In genomic region chr11:98863028-98863750, GRCm38 (mm10) we compare ENCODE assay signal across 8 mouse cellular contexts. TPM values are rescaled to one million over a fixed set of nuclear protein-coding genes. Genes with fewer than 3 reads are reported as not detected.
DNase-seq lines count a peak whose midpoint lies in the region; ATAC-seq and TF ChIP-seq lines count a peak whose summit lies in the region.

Gene Wipf2, plus strand, starts transcription at chr11:98863638.

- H3K27ac ChIP-seq in heart, embryonic 12.5 days (ENCODE audit: poor library complexity, severe bottlenecking): peak within 1 kb of the TSS; percentile 94
- peak within 1 kb of the TSS; percentile 89 for H3K27ac ChIP-seq in kidney, postnatal 0 days
- H3K27ac ChIP-seq in liver, embryonic 11.5 days (ENCODE audit: low read depth, low read length): peak within 1 kb of the TSS; percentile 87
- H3K27ac ChIP-seq in stomach, embryonic 14.5 days (ENCODE audit: low read length): peak within 1 kb of the TSS; percentile 87

- peak; percentile 94 for ATAC-seq in erythroblast, adult 5-6 weeks (replicated peaks; ENCODE audit: low FRiP score, poor library complexity, severe bottlenecking)
- ATAC-seq in heart, embryonic 12.5 days (ENCODE audit: insufficient number of reproducible peaks, low FRiP score): peak; percentile 92
- peak; percentile 90 for ATAC-seq in kidney, postnatal 0 days (replicated peaks; ENCODE audit: low FRiP score, low read depth)
- peak; percentile 87 for ATAC-seq in liver, embryonic 11.5 days (replicated peaks; ENCODE audit: low FRiP score)
- ATAC-seq in stomach, embryonic 14.5 days (ENCODE audit: insufficient number of reproducible peaks, insufficient read depth, low FRiP score, low read depth): peak; percentile 91

- peaks cover 19% of the 10 kb centered on the region for H3K4me1 ChIP-seq in heart, embryonic 12.5 days (replicated peaks)
- 0 out of 2 replicates have a peak, but pooled peaks cover 6% of the 10 kb centered on the region for H3K4me1 ChIP-seq in kidney, postnatal 0 days (replicated peaks; ENCODE audit: insufficient read depth, low read length)
- H3K4me1 ChIP-seq in liver, embryonic 11.5 days (replicated peaks; ENCODE audit: control insufficient read depth, insufficient read depth, low read length): peaks cover 10% of the 10 kb centered on the region
- 0 out of 2 replicates have a peak, but pooled peaks cover 7% of the 10 kb centered on the region for H3K4me1 ChIP-seq in stomach, embryonic 14.5 days (ENCODE audit: control insufficient read depth, insufficient read depth, low read length)

- peak within 1 kb of the TSS; percentile 93 for H3K4me2 ChIP-seq in heart, embryonic 12.5 days
- peak within 1 kb of the TSS; percentile 75 for H3K4me2 ChIP-seq in kidney, postnatal 0 days (ENCODE audit: low read length)
- peak within 1 kb of the TSS; percentile 92 for H3K4me2 ChIP-seq in liver, embryonic 11.5 days
- H3K4me2 ChIP-seq in stomach, embryonic 14.5 days (replicated peaks; ENCODE audit: low read depth, low read length): peak within 1 kb of the TSS; percentile 75

- H3K9me3 ChIP-seq in heart, embryonic 12.5 days (replicated peaks): no peaks in the 10 kb centered on the region
- no peaks in the 10 kb centered on the region for H3K9me3 ChIP-seq in kidney, postnatal 0 days (replicated peaks; ENCODE audit: low read length)
- H3K9me3 ChIP-seq in liver, embryonic 11.5 days (ENCODE audit: control insufficient read depth, low read length): no peaks in the 10 kb centered on the region
- no peaks in the 10 kb centered on the region for H3K9me3 ChIP-seq in stomach, embryonic 14.5 days (ENCODE audit: control insufficient read depth, low read depth, low read length)

- peaks cover 18% of the 10 kb centered on the region for H3K36me3 ChIP-seq in heart, embryonic 12.5 days
- peaks cover 11% of the 10 kb centered on the region; the same call in 1 of the 2 replicates for H3K36me3 ChIP-seq in kidney, postnatal 0 days (ENCODE audit: insufficient read depth, low read length)
- peaks cover 11% of the 10 kb centered on the region; the same call in 1 of the 2 replicates for H3K36me3 ChIP-seq in liver, embryonic 11.5 days (ENCODE audit: control insufficient read depth, insufficient read depth, low read length)
- peaks cover 9% of the 10 kb centered on the region; the same call in 1 of the 2 replicates for H3K36me3 ChIP-seq in stomach, embryonic 14.5 days (ENCODE audit: control insufficient read depth, insufficient read depth, low read length)

- H3K27me3 ChIP-seq in heart, embryonic 12.5 days (replicated peaks): no peaks in the 10 kb centered on the region
- H3K27me3 ChIP-seq in kidney, postnatal 0 days (ENCODE audit: insufficient read depth, low read length): no peaks in the 10 kb centered on the region
- H3K27me3 ChIP-seq in liver, embryonic 11.5 days (replicated peaks; ENCODE audit: control insufficient read depth, insufficient read depth, low read length): no peaks in the 10 kb centered on the region
- no peaks in the 10 kb centered on the region for H3K27me3 ChIP-seq in stomach, embryonic 14.5 days (ENCODE audit: control insufficient read depth, insufficient read depth, low read length)

- H3K4me3 ChIP-seq in heart, embryonic 12.5 days: peak within 1 kb of the TSS; percentile 93
- peak within 1 kb of the TSS; percentile 60 for H3K4me3 ChIP-seq in kidney, postnatal 0 days (replicated peaks; ENCODE audit: low read depth, low read length)
- peak within 1 kb of the TSS; percentile 84 for H3K4me3 ChIP-seq in liver, embryonic 11.5 days (ENCODE audit: low read depth, low read length)
- peak within 1 kb of the TSS; percentile 65 for H3K4me3 ChIP-seq in stomach, embryonic 14.5 days (ENCODE audit: low read depth, low read length)

- TF ChIP-seq CTCF in kidney, postnatal 0 days (IDR thresholded peaks at IDR 0.05; ENCODE audit: low read depth): peak; percentile 80

- 6% methylated on average over 41 of the region's 41 CpGs for WGBS in heart, embryonic 12.5 days
- 6% methylated on average over 39 of the region's 41 CpGs for WGBS in kidney, postnatal 0 days
- WGBS in liver, embryonic 11.5 days: 8% methylated on average over 39 of the region's 41 CpGs
- WGBS in stomach, embryonic 14.5 days: 6% methylated on average over 41 of the region's 41 CpGs

- H3K9ac ChIP-seq in heart, embryonic 12.5 days: peak within 1 kb of the TSS; percentile 87
- peak within 1 kb of the TSS; percentile 69 for H3K9ac ChIP-seq in kidney, postnatal 0 days (ENCODE audit: low read depth, low read length)
- peak within 1 kb of the TSS; percentile 85 for H3K9ac ChIP-seq in liver, embryonic 11.5 days (ENCODE audit: low read depth, low read length)
- peak within 1 kb of the TSS; percentile 42 for H3K9ac ChIP-seq in stomach, embryonic 14.5 days (replicated peaks; ENCODE audit: low read depth, low read length)

- peak; percentile 96 to 97 for DNase-seq in B cell, adult 2 months
- DNase-seq in brain, adult 2 months (ENCODE audit: low read depth, low spot score): peak; percentile 98
- DNase-seq in kidney, postnatal 0 days (ENCODE audit: low spot score): peak; percentile 98
- DNase-seq in liver, embryonic 11.5 days (ENCODE audit: low spot score): peak; percentile 91
- peak; percentile 98 for DNase-seq in naive thymus-derived CD4-positive, alpha-beta T cell, adult 2 months (ENCODE audit: low read depth)

RNA-seq across cellular contexts. Expression of gene Wipf2, which starts in this region (rescaled TPM):
- 9.4 and 21.7 TPM in 2 replicates for total RNA-seq in erythroblast, adult 5-6 weeks (2015; ENCODE audit: low replicate concordance)
- 6.4 and 8.2 TPM in 2 replicates for total RNA-seq in erythroblast, adult 5-6 weeks (2017; ENCODE audit: low replicate concordance)
- polyA plus RNA-seq in heart, embryonic 12.5 days (2016; fragmentation: Nextera tagmentation; extraction: Ambion mirVana): 3.0 and 3.3 TPM in 2 replicates
- 3.4 and 3.5 TPM in 2 replicates for polyA plus RNA-seq in kidney, postnatal 0 days (2015; fragmentation: Nextera tagmentation; extraction: Ambion mirVana)
- polyA plus RNA-seq in liver, embryonic 11.5 days (2014; fragmentation: Nextera tagmentation; extraction: Ambion mirVana): 3.8 and 4.7 TPM in 2 replicates
- polyA plus RNA-seq in stomach, embryonic 14.5 days (2014; fragmentation: Nextera tagmentation; extraction: Ambion mirVana): 6.8 and 7.1 TPM in 2 replicates

Comparison
In these comparisons a context has a peak if more than half of its experiments do, and no peak if none do; other contexts are left out.
1. Peak in every context shown above with its lines: DNase-seq, ATAC-seq, H3K4me3 ChIP-seq and H3K27ac ChIP-seq.